ENCODE assay signal across 20 mouse cellular contexts in genomic region chr2:20721098-20721497, GRCm38 (mm10).
"Had no signal": no experiment of that assay in that cellular context is flagged by ENCODE, and none has a peak within 500 bp of the region (broad histone marks: within the 10 kb centered on the region; RNA-seq: fewer than 3 reads in every experiment).

No protein-coding gene starts in this region.

- H3K36me3 ChIP-seq: heart, embryonic 10.5 days; heart, embryonic 12.5 days; hindbrain, embryonic 10.5 days; hindbrain, embryonic 12.5 days; intestine, embryonic 15.5 days; limb, embryonic 10.5 days; limb, embryonic 12.5 days; liver, embryonic 13.5 days had no signal

- H3K9ac ChIP-seq: heart, embryonic 12.5 days; hindbrain, embryonic 12.5 days; hindbrain, embryonic 14.5 days; intestine, embryonic 15.5 days; limb, embryonic 12.5 days; liver, embryonic 13.5 days had no signal

- H3K4me1 ChIP-seq: liver, embryonic 13.5 days had no signal

- H3K9me3 ChIP-seq: heart, embryonic 10.5 days; heart, embryonic 12.5 days; hindbrain, embryonic 10.5 days; hindbrain, embryonic 12.5 days; intestine, embryonic 15.5 days; limb, embryonic 10.5 days; limb, embryonic 12.5 days; liver, embryonic 13.5 days had no signal

- H3K27ac ChIP-seq: heart, embryonic 10.5 days; hindbrain, embryonic 10.5 days; hindbrain, embryonic 12.5 days; hindbrain, embryonic 14.5 days; layer of hippocampus, adult 2 months; left cerebral cortex, adult 2 months; limb, embryonic 10.5 days; limb, embryonic 12.5 days; liver, embryonic 13.5 days had no signal

- H3K4me3 ChIP-seq: heart, embryonic 10.5 days; heart, embryonic 12.5 days; hindbrain, embryonic 10.5 days; hindbrain, embryonic 12.5 days; intestine, embryonic 15.5 days; layer of hippocampus, adult 2 months; left cerebral cortex, adult 2 months; limb, embryonic 10.5 days; limb, embryonic 12.5 days; liver, embryonic 13.5 days had no signal

- DNase-seq: gastrocnemius, postnatal 25 days; heart, adult 18-20 months; heart, postnatal 4 days; kidney, adult 18-20 months; kidney, adult 8-10 months; kidney, postnatal 10 days; kidney, postnatal 25 days; kidney, postnatal 4 days; liver; liver, embryonic 13.5 days had no signal
